Mouse (Mus musculus) liver, embryonic 16.5 days (tissue): ENCODE measurements around the gene Pea15a. TPM values are rescaled to one million over a fixed set of nuclear protein-coding genes. Genes with fewer than 3 reads are reported as not detected.
"Not testable (repeated sequence)": the region's sequence is repeated elsewhere in the genome, so short reads cannot be mapped to it uniquely, and the experiment has no call there.

Source experiments
- ATAC-seq: fragments of 200-750 bp; cut with Nextera tagmentation; 2 replicates; pipeline ENCODE4 v1.8.0; 2017; ENCODE audit warnings: low read depth, mild to moderate bottlenecking, moderate number of reproducible peaks, moderate library complexity
- H3K27ac ChIP-seq: fragments of 300-500 bp; sonication (generic); 2 replicates; pipeline ENCODE4 v1.5.1; 2014; ENCODE audit warnings: mild to moderate bottlenecking, low read length
- H3K27me3 ChIP-seq: fragments of 300-500 bp; sonication (generic); 2 replicates; pipeline ENCODE4 v1.6.1; 2014; ENCODE audit warnings: low read depth, low read length, mixed read lengths; ENCODE audit not compliant: control insufficient read depth, insufficient read depth
- H3K36me3 ChIP-seq: fragments of 300-500 bp; sonication (generic); 2 replicates; pipeline ENCODE4 v1.6.1; 2014; ENCODE audit warnings: mild to moderate bottlenecking; ENCODE audit not compliant: control insufficient read depth, insufficient read depth
- H3K4me1 ChIP-seq: fragments of 300-500 bp; sonication (generic); 2 replicates; pipeline ENCODE4 v1.6.1; 2014; ENCODE audit warnings: low read depth, low read length, mixed read lengths; ENCODE audit not compliant: control insufficient read depth
- H3K4me2 ChIP-seq: fragments of 300-500 bp; sonication (generic); 2 replicates; pipeline ENCODE4 v1.6.1; 2014; ENCODE audit warnings: low read depth, low read length, mixed read lengths
- H3K4me3 ChIP-seq: fragments of 300-500 bp; sonication (generic); 2 replicates; pipeline ENCODE4 v1.5.1; 2014; ENCODE audit warnings: low read depth, mild to moderate bottlenecking, low read length
- H3K9ac ChIP-seq: fragments of 300-500 bp; sonication (generic); 2 replicates; pipeline ENCODE4 v1.6.1; 2014; ENCODE audit warnings: low read depth, low read length
- H3K9me3 ChIP-seq: fragments of 300-500 bp; sonication (generic); replicated peaks from 2 replicates; pipeline ENCODE4 v1.6.1; 2016; ENCODE audit warnings: low read length; ENCODE audit not compliant: control insufficient read depth
- WGBS: fragments of 180-500 bp; shearing (Covaris S2); extraction: QIAGEN DNeasy Blood & Tissue Kit; methylation state at CpG from one replicate; pipeline ENCODE4 v1.1.7; 2014; ENCODE audit not compliant: insufficient replicate concordance; 5-methylcytosine and 5-hydroxymethylcytosine counted together
- polyA plus RNA-seq: library from polyadenylated mRNA; unstranded; fragments of >200 nt; fragmentation: Nextera tagmentation; extraction: Ambion mirVana; gene quantifications from 2 replicates; pipeline ENCODE4 v1.2.1, GENCODE M21; 2015

Pea15a gene
- polyA plus RNA-seq = 20.6 and 21.5 TPM in 2 replicates

DNA sequence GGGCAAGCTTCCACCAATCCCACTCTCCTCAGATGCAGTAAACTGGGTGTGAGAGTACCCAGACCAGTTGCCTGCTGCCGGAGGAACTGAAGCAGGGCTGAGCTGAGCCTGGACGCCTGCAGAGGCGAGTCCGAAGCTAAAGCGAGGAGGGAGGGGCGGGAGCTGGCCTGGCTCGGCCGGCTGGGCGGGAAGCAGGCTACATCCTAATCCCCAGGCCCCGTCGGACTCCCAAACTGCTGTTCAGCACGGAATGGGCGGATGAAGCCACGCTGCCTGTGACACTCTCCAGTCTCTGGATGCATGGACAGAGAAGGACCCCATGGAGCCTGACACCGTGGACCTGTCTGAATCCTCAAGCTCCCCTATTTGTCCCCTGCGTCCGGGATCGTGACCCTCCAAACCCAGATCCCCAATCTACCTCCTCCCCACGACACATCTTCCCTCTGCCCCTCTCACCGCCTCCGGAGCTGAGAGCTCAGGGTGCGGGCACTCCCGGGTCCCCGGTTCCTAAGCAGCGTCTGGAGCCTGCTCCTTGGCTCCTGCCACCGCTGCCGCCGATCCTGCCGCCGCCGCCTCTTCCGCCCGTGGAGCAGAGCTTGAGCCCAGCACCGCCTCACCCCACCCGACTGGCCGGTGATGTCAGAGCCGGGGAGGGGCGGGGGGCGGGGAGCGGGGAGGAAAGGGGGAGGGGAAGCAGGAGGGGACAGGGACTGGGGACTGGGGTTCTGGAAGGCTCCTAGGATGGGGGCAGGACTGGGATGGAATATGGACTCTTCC, at the start of gene Pea15a:
Gene Pea15a, minus strand, starts transcription at position 664 of the 777 bp plus-strand sequence.
- ATAC-seq = peak; percentile 77
- peaks cover 11% of the 10 kb centered on the region for H3K4me1 ChIP-seq
- WGBS = under 1% methylated on average over 37 of the region's 40 CpGs

DNA sequence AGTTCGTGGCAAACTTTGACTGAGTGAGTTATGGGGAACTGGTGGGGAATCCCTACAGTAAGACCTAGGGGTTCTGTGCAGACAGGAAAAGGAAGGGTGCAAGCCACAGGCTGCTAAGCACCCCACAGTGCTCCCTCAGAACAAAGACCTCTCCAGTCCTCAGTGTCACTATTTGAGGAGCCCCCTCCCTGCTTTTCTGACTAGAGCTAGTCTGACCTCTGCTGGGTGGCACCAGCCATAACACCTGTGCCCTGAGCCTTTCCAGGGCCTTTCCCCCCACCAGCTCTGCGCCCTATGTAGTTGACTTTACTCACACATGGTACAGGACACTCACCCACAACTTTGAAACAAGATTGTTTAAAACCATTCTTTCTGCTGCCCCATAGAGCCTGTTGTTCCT, 41.1 kb upstream of the Pea15a start:
- no peak for ATAC-seq
- WGBS = 30% methylated on average over 2 of the region's 2 CpGs
- Histone ChIP-seq H3K27ac (no peak overlapping the region), H3K27me3 (peaks cover 18% of the 10 kb centered on the region), H3K9me3 (no peaks in the 10 kb centered on the region), H3K4me1 (no peaks in the 10 kb centered on the region), H3K36me3 (no peaks in the 10 kb centered on the region), H3K9ac (no peak overlapping the region), H3K4me2 (no peak overlapping the region), H3K4me3 (no peak overlapping the region)

More for the DNA sequence above, at the start of gene Pea15a:
- Histone ChIP-seq H3K9me3 (no peaks in the 10 kb centered on the region), H3K36me3 (no peaks in the 10 kb centered on the region), H3K27ac (0 out of 2 replicates have a peak within 1 kb of the TSS, but pooled peaks have one; percentile 41), H3K4me3 (peak within 1 kb of the TSS; percentile 59), H3K27me3 (peaks cover 7% of the 10 kb centered on the region), H3K4me2 (peak within 1 kb of the TSS; percentile 44), H3K9ac (peak within 1 kb of the TSS; percentile 64)

DNA sequence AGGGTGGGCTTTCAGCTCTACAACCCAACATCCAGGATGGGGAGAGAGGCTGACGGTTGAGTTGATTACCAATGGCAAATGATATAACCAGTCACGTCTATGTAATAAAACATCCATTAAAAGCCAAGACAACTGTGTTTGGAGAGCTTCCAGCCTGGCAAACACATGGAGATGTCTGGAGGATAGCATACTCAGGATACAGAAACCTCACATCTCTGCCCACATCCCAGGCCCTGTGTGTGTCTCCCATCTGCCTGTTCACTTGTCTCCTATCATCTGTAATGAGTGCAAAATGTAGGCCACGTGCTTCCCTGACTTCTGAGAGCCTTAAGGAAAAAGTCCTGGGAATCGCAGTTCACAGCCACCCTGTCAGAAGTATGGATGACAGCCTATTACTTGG, 40.6 kb upstream of the Pea15a start:
- no peaks in the 10 kb centered on the region for H3K36me3 ChIP-seq
- no peak overlapping the region for H3K4me3 ChIP-seq
- no peaks in the 10 kb centered on the region for H3K9me3 ChIP-seq
- no peak overlapping the region for H3K9ac ChIP-seq
- no peak for ATAC-seq
- H3K4me2 ChIP-seq = no peak overlapping the region
- H3K27me3 ChIP-seq = peaks cover 18% of the 10 kb centered on the region
- no peak overlapping the region for H3K27ac ChIP-seq
- H3K4me1 ChIP-seq = no peaks in the 10 kb centered on the region
- 51% methylated on average over 4 of the region's 4 CpGs for WGBS

DNA sequence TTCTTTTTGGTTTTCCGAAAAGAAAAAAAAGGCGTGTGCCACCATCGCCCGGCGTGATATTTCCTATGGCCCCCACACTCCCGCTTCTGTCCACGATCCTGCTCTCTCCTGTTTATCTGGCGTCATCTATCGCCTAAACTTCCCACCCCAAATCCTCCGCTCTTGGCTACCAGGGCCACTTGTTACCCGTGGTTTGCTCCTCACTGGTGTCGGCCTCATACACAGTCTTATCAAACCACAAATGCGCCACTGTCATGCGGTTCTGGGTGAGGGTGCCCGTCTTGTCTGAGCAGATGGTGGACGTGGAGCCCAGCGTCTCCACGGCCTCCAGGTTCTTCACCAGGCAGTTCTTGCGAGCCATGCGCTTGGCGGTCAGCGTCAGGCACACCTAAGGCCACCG, 38.0 kb upstream of the Pea15a start:
- 24% methylated on average over 23 of the region's 23 CpGs for WGBS
- not testable (repeated sequence) for H3K4me2 ChIP-seq, H3K9me3 ChIP-seq, H3K4me3 ChIP-seq, H3K27ac ChIP-seq, H3K4me1 ChIP-seq, H3K9ac ChIP-seq, H3K36me3 ChIP-seq, ATAC-seq
- H3K27me3 ChIP-seq = peaks cover 18% of the 10 kb centered on the region

DNA sequence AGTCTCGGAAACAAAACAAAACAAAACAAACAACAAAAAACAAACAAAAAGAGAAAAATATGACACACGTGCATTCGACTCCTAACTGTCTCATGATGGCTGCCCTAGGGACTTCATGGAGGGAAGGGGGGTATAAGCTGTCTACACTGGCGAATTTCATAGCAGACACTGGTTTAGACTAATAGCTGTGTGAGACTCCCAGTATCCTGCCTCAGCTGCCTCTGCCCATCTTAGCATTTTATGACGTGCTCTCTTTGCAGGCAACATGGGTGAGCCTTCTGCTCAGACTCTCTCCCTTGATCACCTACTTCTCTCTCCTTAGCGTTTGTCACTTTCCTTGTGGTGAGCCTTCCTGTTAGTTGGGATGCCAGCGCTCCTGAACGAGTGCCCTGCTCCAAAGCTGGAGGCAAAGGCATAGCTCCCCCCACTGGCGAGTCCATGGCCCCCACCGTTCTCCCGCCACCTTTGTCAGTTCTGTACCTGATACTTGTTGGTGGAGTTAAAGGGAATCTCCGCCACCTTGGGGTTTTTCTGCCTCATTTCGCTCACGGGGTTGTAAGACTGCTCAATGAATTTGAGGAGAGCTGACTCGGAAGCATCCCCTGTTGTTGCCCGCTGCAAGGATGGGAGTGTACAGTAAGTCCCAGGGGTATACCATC, 37.1 kb upstream of the Pea15a start:
- no peaks in the 10 kb centered on the region for H3K36me3 ChIP-seq
- no peak overlapping the region for H3K9ac ChIP-seq
- no peak overlapping the region for H3K4me3 ChIP-seq
- no peak overlapping the region for H3K4me2 ChIP-seq
- WGBS = 23% methylated on average over 16 of the region's 16 CpGs
- H3K27ac ChIP-seq = no peak overlapping the region
- H3K9me3 ChIP-seq = no peaks in the 10 kb centered on the region
- no peaks in the 10 kb centered on the region for H3K4me1 ChIP-seq
- no peak for ATAC-seq
- peaks cover 18% of the 10 kb centered on the region for H3K27me3 ChIP-seq

DNA sequence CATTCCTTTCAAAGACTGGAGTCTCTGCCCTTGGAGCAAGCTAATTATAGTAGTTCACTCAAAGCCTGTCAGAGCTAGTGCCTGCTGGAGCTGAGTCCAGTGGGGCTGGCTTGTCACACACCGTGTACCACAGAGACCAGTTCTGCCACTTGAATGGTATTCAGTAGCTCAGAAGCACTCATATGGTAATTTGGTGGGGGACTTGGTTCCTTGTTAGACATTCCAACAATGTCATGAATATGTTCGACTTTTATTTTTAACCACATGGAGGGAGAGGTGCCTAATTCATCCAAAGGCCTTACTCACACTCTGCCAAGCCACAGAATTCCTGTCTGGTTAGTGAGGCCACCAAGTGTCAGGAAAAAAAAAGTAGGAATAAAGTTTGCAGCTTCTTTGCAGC, 35.8 kb upstream of the Pea15a start:
- H3K4me1 ChIP-seq = no peaks in the 10 kb centered on the region
- H3K4me2 ChIP-seq = no peak overlapping the region
- WGBS = 43% methylated on average over 2 of the region's 2 CpGs
- ATAC-seq = no peak
- no peaks in the 10 kb centered on the region for H3K36me3 ChIP-seq
- no peak overlapping the region for H3K4me3 ChIP-seq
- H3K27me3 ChIP-seq = peaks cover 18% of the 10 kb centered on the region
- no peaks in the 10 kb centered on the region for H3K9me3 ChIP-seq
- H3K9ac ChIP-seq = no peak overlapping the region
- no peak overlapping the region for H3K27ac ChIP-seq

DNA sequence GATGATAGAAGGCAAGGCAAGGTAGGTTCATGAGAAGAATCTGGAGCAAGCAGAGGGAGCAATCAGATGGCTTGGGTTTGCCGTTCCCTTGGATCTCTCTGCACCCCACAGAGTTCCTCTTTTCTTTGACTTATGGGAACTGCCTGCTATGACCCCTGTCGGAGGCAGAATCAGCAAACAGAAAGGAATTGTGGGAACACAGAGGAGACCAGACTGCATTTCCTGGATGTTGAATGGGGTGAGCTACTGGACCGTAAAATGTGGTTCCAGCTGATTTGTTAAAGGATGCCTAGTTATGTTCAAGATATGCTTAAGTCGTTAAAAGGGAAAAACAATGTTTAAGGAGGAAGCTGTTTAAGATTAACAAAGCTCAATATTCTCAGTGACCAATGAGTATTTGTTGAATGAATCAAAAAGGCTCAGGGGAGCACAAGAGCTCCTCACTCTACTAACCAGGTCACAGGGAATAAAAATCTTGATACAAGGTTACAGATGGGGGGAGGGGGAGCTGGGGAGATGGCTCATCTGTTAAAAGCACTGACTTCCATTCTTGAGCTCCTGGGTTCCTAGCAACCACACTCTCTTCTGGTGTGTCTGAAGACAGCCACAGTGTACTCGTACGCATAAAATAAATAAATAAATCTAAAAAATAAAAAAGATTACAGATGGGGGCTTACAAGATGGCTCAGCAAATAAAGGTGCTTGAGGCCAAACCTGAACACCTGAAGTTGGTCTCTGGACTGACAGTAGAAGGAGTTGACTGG, 34.5 kb upstream of the Pea15a start:
- 30% methylated on average over 6 of the region's 6 CpGs for WGBS
- ATAC-seq = no peak
- Histone ChIP-seq H3K4me3 (no peak overlapping the region), H3K4me1 (no peaks in the 10 kb centered on the region), H3K27ac (no peak overlapping the region), H3K4me2 (no peak overlapping the region), H3K9me3 (no peaks in the 10 kb centered on the region), H3K9ac (no peak overlapping the region), H3K27me3 (peaks cover 18% of the 10 kb centered on the region), H3K36me3 (no peaks in the 10 kb centered on the region)

DNA sequence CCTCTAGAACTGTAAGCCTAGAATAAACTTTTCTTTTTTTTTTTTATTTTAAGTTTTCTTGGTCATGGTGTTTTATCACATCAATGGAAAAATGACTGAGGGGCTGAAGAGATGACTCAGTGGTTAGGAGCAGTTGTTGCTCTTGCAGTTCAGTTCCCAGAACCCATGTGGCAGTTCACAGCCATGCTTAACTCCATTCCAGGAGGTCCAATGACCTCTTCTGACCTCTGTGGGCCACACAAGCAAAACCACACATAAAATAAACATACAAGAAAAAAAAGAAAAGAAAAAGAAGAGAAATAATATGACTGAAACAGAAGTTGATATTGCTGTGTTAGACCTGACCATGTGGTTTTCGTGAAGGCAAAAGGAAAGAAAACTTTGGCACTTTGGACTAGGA, 22.6 kb upstream of the Pea15a start:
- no peaks in the 10 kb centered on the region for H3K27me3 ChIP-seq
- H3K4me1 ChIP-seq = no peaks in the 10 kb centered on the region
- no peaks in the 10 kb centered on the region for H3K36me3 ChIP-seq
- H3K9ac ChIP-seq = no peak overlapping the region
- ATAC-seq = no peak
- H3K4me2 ChIP-seq = no peak overlapping the region
- no peaks in the 10 kb centered on the region for H3K9me3 ChIP-seq
- WGBS = 64% methylated on average over 1 of the region's 1 CpGs
- H3K4me3 ChIP-seq = no peak overlapping the region
- H3K27ac ChIP-seq = no peak overlapping the region
